Mouse (Mus musculus): ENCODE data around the gene Myo1h.

GRCm38 (mm10) chr5:114298212-114298894, 9.4 kb downstream of the Myo1h start:
- TF ChIP-seq POLR2A (IDR thresholded peaks at IDR 0.05; ENCODE audit: low read depth, low read length) (no peak), CTCF (conservative IDR thresholded peaks at IDR 0.05; ENCODE audit: insufficient read depth, insufficient read length, low read depth, low read length) (no peak)
